Mouse (Mus musculus) liver, adult (tissue): ENCODE measurements around the gene Shh.

Experiments
- GATA4 ChIP-seq: IDR thresholded peaks from 2 replicates; pipeline ENCODE4 v1.6.1; 2014; ENCODE audit warnings: mild to moderate bottlenecking, low read length; ENCODE audit not compliant: insufficient replicate concordance

Gene Shh

GRCm38 (mm10) chr5:28466760-28467306, at the start of gene Shh:
Gene Shh (minus strand): TSS chr5:28467256.
- no peak for TF ChIP-seq GATA4

GRCm38 (mm10) chr5:28500792-28501439, 33.9 kb upstream of the Shh start:
- no peak for TF ChIP-seq GATA4

- no peak for TF ChIP-seq GATA4
Measured at GRCm38 (mm10) chr5:28498846-28499245, 31.8 kb upstream of the Shh start.

- TF ChIP-seq GATA4, result no peak
Measured at GRCm38 (mm10) chr5:28495712-28496650, 28.9 kb upstream of the Shh start.

- TF ChIP-seq GATA4, result no peak
Measured at GRCm38 (mm10) chr5:28493550-28493949, 26.5 kb upstream of the Shh start.

- TF ChIP-seq GATA4, result no peak
Measured at GRCm38 (mm10) chr5:28482991-28483390, 15.9 kb upstream of the Shh start.

- no peak for TF ChIP-seq GATA4
Measured at GRCm38 (mm10) chr5:28481730-28482129, 14.7 kb upstream of the Shh start.

- TF ChIP-seq GATA4, result no peak
Measured at GRCm38 (mm10) chr5:28476389-28477379, 9.6 kb upstream of the Shh start.

GRCm38 (mm10) chr5:28473556-28473955, 6.5 kb upstream of the Shh start:
- TF ChIP-seq GATA4, result no peak

GRCm38 (mm10) chr5:28469525-28470202, 2.6 kb upstream of the Shh start:
- TF ChIP-seq GATA4, result no peak

GRCm38 (mm10) chr5:28466351-28466750, 705 bp downstream of the Shh start:
- no peak for TF ChIP-seq GATA4

GRCm38 (mm10) chr5:28465526-28465925, 1.5 kb downstream of the Shh start:
- TF ChIP-seq GATA4, result no peak

- no peak for TF ChIP-seq GATA4
Measured at GRCm38 (mm10) chr5:28465099-28465406, 2.0 kb downstream of the Shh start.

- TF ChIP-seq GATA4, result no peak
Measured at GRCm38 (mm10) chr5:28464361-28465098, 2.5 kb downstream of the Shh start.

- no peak for TF ChIP-seq GATA4
Measured at GRCm38 (mm10) chr5:28463656-28464055, 3.4 kb downstream of the Shh start.
